Mouse (Mus musculus): ENCODE measurements around the gene Scn3b. TPM values are rescaled to one million over a fixed set of nuclear protein-coding genes. Genes with fewer than 3 reads are reported as not detected.

Scn3b gene
- total RNA-seq, 2 experiments from 2014 or later = 248 to 274 TPM

GRCm38 (mm10) chr9:40309876-40310275 is 40.9 kb downstream of the Scn3b start:
- no peak for DNase-seq (ENCODE audit: extremely low spot score in 1 of 2, low spot score in 1 of 2)

GRCm38 (mm10) chr9:40311813-40312212 is 42.8 kb downstream of the Scn3b start:
- DNase-seq (ENCODE audit: extremely low spot score in 1 of 2, low spot score in 1 of 2) = no peak

GRCm38 (mm10) chr9:40316865-40317660 is 48.0 kb downstream of the Scn3b start:
- DNase-seq (ENCODE audit: extremely low spot score in 1 of 2, low spot score in 1 of 2) = no peak

- DNase-seq (ENCODE audit: extremely low spot score in 1 of 2, low spot score in 1 of 2) = no peak
Measured at GRCm38 (mm10) chr9:40317735-40318134, 48.7 kb downstream of the Scn3b start.

- no peak for DNase-seq (ENCODE audit: extremely low spot score in 1 of 2, low spot score in 1 of 2)
Measured at GRCm38 (mm10) chr9:40318771-40319170, 49.8 kb downstream of the Scn3b start.

GRCm38 (mm10) chr9:40320405-40320804 is 51.4 kb downstream of the Scn3b start:
- no peak for DNase-seq (ENCODE audit: extremely low spot score in 1 of 2, low spot score in 1 of 2)

GRCm38 (mm10) chr9:40320879-40321667 is 52.1 kb downstream of the Scn3b start:
- no peak for DNase-seq (ENCODE audit: extremely low spot score in 1 of 2, low spot score in 1 of 2)

- no peak for DNase-seq (ENCODE audit: extremely low spot score in 1 of 2, low spot score in 1 of 2)
Measured at GRCm38 (mm10) chr9:40321668-40322003, 52.6 kb downstream of the Scn3b start.

GRCm38 (mm10) chr9:40322372-40322771 is 53.4 kb downstream of the Scn3b start:
- DNase-seq (ENCODE audit: extremely low spot score in 1 of 2, low spot score in 1 of 2) = no peak

GRCm38 (mm10) chr9:40323171-40323570 is 54.2 kb downstream of the Scn3b start:
- DNase-seq (ENCODE audit: extremely low spot score in 1 of 2, low spot score in 1 of 2) = no peak

- DNase-seq (ENCODE audit: extremely low spot score in 1 of 2, low spot score in 1 of 2) = no peak
Measured at GRCm38 (mm10) chr9:40323773-40324172, 54.8 kb downstream of the Scn3b start.

- DNase-seq (ENCODE audit: extremely low spot score in 1 of 2, low spot score in 1 of 2) = no peak
Measured at GRCm38 (mm10) chr9:40324232-40324792, 55.3 kb downstream of the Scn3b start.

- no peak for DNase-seq (ENCODE audit: extremely low spot score in 1 of 2, low spot score in 1 of 2)
Measured at GRCm38 (mm10) chr9:40324826-40325225, 55.8 kb downstream of the Scn3b start.

- DNase-seq (ENCODE audit: extremely low spot score in 1 of 2, low spot score in 1 of 2) = no peak
Measured at GRCm38 (mm10) chr9:40326260-40326915, 57.4 kb downstream of the Scn3b start.

GRCm38 (mm10) chr9:40330609-40331382 is 61.8 kb downstream of the Scn3b start:
- DNase-seq (ENCODE audit: extremely low spot score in 1 of 2, low spot score in 1 of 2) = peak; percentile 71 to 90

GRCm38 (mm10) chr9:40331411-40332286 is 62.6 kb downstream of the Scn3b start:
- no peak for DNase-seq (ENCODE audit: extremely low spot score in 1 of 2, low spot score in 1 of 2)

GRCm38 (mm10) chr9:40332326-40332725 is 63.3 kb downstream of the Scn3b start:
- peak; percentile 45 to 59 for DNase-seq (ENCODE audit: extremely low spot score in 1 of 2, low spot score in 1 of 2)

GRCm38 (mm10) chr9:40332731-40333648 is 64.0 kb downstream of the Scn3b start:
- no peak for DNase-seq (ENCODE audit: extremely low spot score in 1 of 2, low spot score in 1 of 2)

All from layer of hippocampus, postnatal 25 days (tissue).